Mouse (Mus musculus): ENCODE measurements around the gene Ass1.
"Not testable (repeated sequence)": the region's sequence is repeated elsewhere in the genome, so short reads cannot be mapped to it uniquely, and the experiment has no call there.

The Ass1 gene

GRCm38 (mm10) chr2:31537054-31537453, 67.0 kb downstream of the Ass1 start:
- DNase-seq (ENCODE audit: low read depth), result no peak

- DNase-seq (ENCODE audit: low read depth), result no peak
These were observed 68.7 kb downstream of the Ass1 start for GRCm38 (mm10) chr2:31538745-31539144.

GRCm38 (mm10) chr2:31541581-31541980, 71.6 kb downstream of the Ass1 start:
- DNase-seq (ENCODE audit: low read depth), result no peak

GRCm38 (mm10) chr2:31547726-31548125, 77.7 kb downstream of the Ass1 start:
- DNase-seq (ENCODE audit: low read depth), result no peak

- no peak for DNase-seq (ENCODE audit: low read depth)
These were observed 80.5 kb downstream of the Ass1 start for GRCm38 (mm10) chr2:31550503-31550902.

- DNase-seq (ENCODE audit: low read depth), result not testable (repeated sequence)
These were observed 81.3 kb downstream of the Ass1 start for GRCm38 (mm10) chr2:31551351-31551750.

GRCm38 (mm10) chr2:31551971-31552370, 82.0 kb downstream of the Ass1 start:
- no peak for DNase-seq (ENCODE audit: low read depth)

GRCm38 (mm10) chr2:31554619-31555018, 84.6 kb downstream of the Ass1 start:
- no peak for DNase-seq (ENCODE audit: low read depth)
